ENCODE assay signal across 8 mouse cellular contexts in the genomic region with DNA sequence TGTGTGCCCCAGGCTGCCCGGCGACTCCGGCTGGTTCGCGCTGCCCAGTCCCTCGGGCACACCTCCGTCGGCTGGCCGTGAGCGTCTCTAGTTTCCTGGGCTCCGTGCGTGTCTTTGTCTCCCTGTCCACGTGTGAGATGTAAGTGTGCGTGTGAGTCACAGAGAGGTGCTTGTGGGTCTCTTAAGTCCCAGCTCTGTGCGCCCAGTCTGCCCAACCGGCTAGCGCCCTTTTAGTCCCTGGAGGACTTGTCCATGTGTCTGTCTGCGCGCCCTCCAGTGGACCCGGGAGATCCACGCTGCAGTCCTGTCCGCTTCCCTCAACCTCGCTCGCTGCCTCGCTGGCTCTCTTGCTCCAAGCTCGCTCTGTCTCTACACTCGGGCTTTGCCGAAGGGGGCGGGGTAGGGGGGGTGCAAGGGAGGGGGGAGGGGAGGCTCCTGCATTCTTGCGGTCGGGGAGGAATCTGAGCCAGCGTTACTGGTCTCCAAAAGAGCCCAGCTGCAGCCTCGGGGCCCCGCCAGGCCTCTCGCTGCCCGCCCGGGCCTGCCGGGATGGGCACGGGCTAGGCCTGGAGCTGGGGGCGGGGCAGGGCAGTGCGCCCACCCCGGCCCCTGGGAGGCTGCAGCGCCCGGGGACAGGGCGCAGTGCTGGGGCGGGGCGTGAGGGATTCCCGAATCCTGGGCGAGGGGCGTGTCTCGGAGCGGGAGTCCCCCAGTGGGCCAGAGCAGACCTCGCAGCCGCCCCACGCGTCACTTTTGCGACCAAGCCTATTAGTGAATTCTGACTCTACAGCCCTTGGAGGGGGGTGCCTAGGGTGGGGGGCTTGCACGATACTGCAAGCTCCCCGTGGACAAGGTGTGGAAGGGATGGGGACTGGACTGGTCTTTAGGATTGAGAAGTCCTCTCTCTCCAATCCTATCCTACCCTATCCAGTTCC. TPM values are rescaled to one million over a fixed set of nuclear protein-coding genes. Genes with fewer than 3 reads are reported as not detected.
DNase-seq lines count a peak whose midpoint lies in the region; ATAC-seq lines count a peak whose summit lies in the region.

No protein-coding gene starts in this region.

- peak overlapping the region; percentile 88 for H3K4me2 ChIP-seq in hindbrain, embryonic 15.5 days
- peak overlapping the region; percentile 81 for H3K4me2 ChIP-seq in limb, embryonic 15.5 days
- H3K4me2 ChIP-seq in midbrain, embryonic 15.5 days = peak overlapping the region; percentile 65

- peak; percentile 76 to 78 for DNase-seq in layer of hippocampus, postnatal 10 days (ENCODE audit: low spot score in 2 of 2)
- no peak for DNase-seq in layer of hippocampus, postnatal 25 days (ENCODE audit: extremely low spot score in 1 of 2, low spot score in 1 of 2)
- DNase-seq in cerebellum, adult 18-20 months = peak; percentile 71 to 77
- peak; percentile 83 for DNase-seq in forelimb bud, embryonic 11.5 days (ENCODE audit: low read depth, low spot score)
- peak; percentile 75 for DNase-seq in testis, postnatal 14 days (ENCODE audit: low spot score)

- ATAC-seq in hindbrain, embryonic 15.5 days (ENCODE audit: low FRiP score, low read depth) = peak; percentile 73
- ATAC-seq in limb, embryonic 15.5 days (ENCODE audit: insufficient number of reproducible peaks, low FRiP score, low TSS enrichment, low read depth) = peak; percentile 78
- peak; percentile 62 for ATAC-seq in midbrain, embryonic 15.5 days (replicated peaks)

- H3K4me3 ChIP-seq in hindbrain, embryonic 15.5 days = peak overlapping the region; percentile 39
- H3K4me3 ChIP-seq in limb, embryonic 15.5 days = peak overlapping the region; percentile 45
- H3K4me3 ChIP-seq in midbrain, embryonic 15.5 days = peak overlapping the region; percentile 36

- H3K27ac ChIP-seq in hindbrain, embryonic 15.5 days (replicated peaks) = peak overlapping the region; percentile 84
- peak overlapping the region; percentile 97 for H3K27ac ChIP-seq in limb, embryonic 15.5 days
- peak overlapping the region; percentile 88 for H3K27ac ChIP-seq in midbrain, embryonic 15.5 days

- peaks cover 76% of the 10 kb centered on the region for H3K4me1 ChIP-seq in hindbrain, embryonic 15.5 days (replicated peaks)
- peaks cover 85% of the 10 kb centered on the region for H3K4me1 ChIP-seq in limb, embryonic 15.5 days
- peaks cover 74% of the 10 kb centered on the region for H3K4me1 ChIP-seq in midbrain, embryonic 15.5 days

- WGBS in hindbrain, embryonic 15.5 days = under 1% methylated on average over 59 of the region's 59 CpGs
- WGBS in limb, embryonic 15.5 days = under 1% methylated on average over 49 of the region's 59 CpGs
- 2% methylated on average over 55 of the region's 59 CpGs for WGBS in midbrain, embryonic 15.5 days

- H3K9ac ChIP-seq in hindbrain, embryonic 15.5 days = peak overlapping the region; percentile 56
- H3K9ac ChIP-seq in limb, embryonic 15.5 days = peak overlapping the region; percentile 42
- H3K9ac ChIP-seq in midbrain, embryonic 15.5 days = peak overlapping the region; percentile 39

- 0 out of 2 replicates have a peak, but pooled peaks cover 4% of the 10 kb centered on the region for H3K36me3 ChIP-seq in hindbrain, embryonic 15.5 days
- peaks cover 23% of the 10 kb centered on the region for H3K36me3 ChIP-seq in limb, embryonic 15.5 days
- H3K36me3 ChIP-seq in midbrain, embryonic 15.5 days (replicated peaks) = no peaks in the 10 kb centered on the region; the same call in 1 of the 2 replicates

- H3K9me3 ChIP-seq in hindbrain, embryonic 15.5 days = no peaks in the 10 kb centered on the region
- no peaks in the 10 kb centered on the region for H3K9me3 ChIP-seq in limb, embryonic 15.5 days
- no peaks in the 10 kb centered on the region for H3K9me3 ChIP-seq in midbrain, embryonic 15.5 days

- H3K27me3 ChIP-seq in hindbrain, embryonic 15.5 days = no peaks in the 10 kb centered on the region
- no peaks in the 10 kb centered on the region for H3K27me3 ChIP-seq in limb, embryonic 15.5 days
- no peaks in the 10 kb centered on the region for H3K27me3 ChIP-seq in midbrain, embryonic 15.5 days (replicated peaks)

RNA-seq across cellular contexts. Expression of gene Bcl9l, which starts 16.1 kb away (rescaled TPM):
- total RNA-seq in layer of hippocampus, postnatal 10 days (2021) = 10 to 100 TPM; 91.2 to 97.7 TPM
- 10 to 100 TPM; 59.2 to 78.1 TPM for total RNA-seq in layer of hippocampus, postnatal 25 days (2021)
- 10.7 and 11.9 TPM in 2 replicates for polyA plus RNA-seq in hindbrain, embryonic 15.5 days (2015; fragmentation: Nextera tagmentation; extraction: Ambion mirVana)
- 16.8 and 18.5 TPM in 2 replicates for polyA plus RNA-seq in limb, embryonic 15.5 days (2015; fragmentation: Nextera tagmentation; extraction: Ambion mirVana)
- 12.5 and 13.0 TPM in 2 replicates for polyA plus RNA-seq in midbrain, embryonic 15.5 days (2015; fragmentation: Nextera tagmentation; extraction: Ambion mirVana)

RNA-seq across cellular contexts. Expression of gene Upk2, which starts 43.9 kb away (rescaled TPM):
- not detected for total RNA-seq in layer of hippocampus, postnatal 10 days (2021)
- not detected for total RNA-seq in layer of hippocampus, postnatal 25 days (2021)
- not detected in 2 replicates for polyA plus RNA-seq in hindbrain, embryonic 15.5 days (2015; fragmentation: Nextera tagmentation; extraction: Ambion mirVana)
- polyA plus RNA-seq in limb, embryonic 15.5 days (2015; fragmentation: Nextera tagmentation; extraction: Ambion mirVana) = 0.37 and 0.45 TPM in 2 replicates
- polyA plus RNA-seq in midbrain, embryonic 15.5 days (2015; fragmentation: Nextera tagmentation; extraction: Ambion mirVana) = not detected in 2 replicates

RNA-seq across cellular contexts. Expression of gene Foxr1, which starts 57.8 kb away (rescaled TPM):
- not detected for total RNA-seq in layer of hippocampus, postnatal 10 days (2021)
- not detected for total RNA-seq in layer of hippocampus, postnatal 25 days (2021)
- not detected in 2 replicates for polyA plus RNA-seq in hindbrain, embryonic 15.5 days (2015; fragmentation: Nextera tagmentation; extraction: Ambion mirVana)
- polyA plus RNA-seq in limb, embryonic 15.5 days (2015; fragmentation: Nextera tagmentation; extraction: Ambion mirVana) = not detected in 2 replicates
- polyA plus RNA-seq in midbrain, embryonic 15.5 days (2015; fragmentation: Nextera tagmentation; extraction: Ambion mirVana) = not detected in 2 replicates

Comparison
In these comparisons a context has a peak if more than half of its experiments do, and no peak if none do; other contexts are left out.
1. DNase-seq: peak in layer of hippocampus, postnatal 10 days (2 of 2), cerebellum, adult 18-20 months (2 of 2), forelimb bud, embryonic 11.5 days (single experiment) and testis, postnatal 14 days (single experiment); none in layer of hippocampus, postnatal 25 days (0 of 2).
2. Peak in every context shown above with its lines, with median percentiles within 50 percentile points of each other: ATAC-seq, H3K27ac ChIP-seq, H3K4me2 ChIP-seq, H3K4me3 ChIP-seq and H3K9ac ChIP-seq.